Mouse (Mus musculus) cerebellum, adult 18-20 months (tissue): ENCODE results near the gene Stk24.
A peak's percentile ranks its signal among the peaks of the same experiment; 100 is the strongest.

ENCODE experiments used
- DNase-seq, 2 experiments: peaks; one replicate each; pipeline ENCODE4 v3.0.0; 2021

The Stk24 gene

DNA sequence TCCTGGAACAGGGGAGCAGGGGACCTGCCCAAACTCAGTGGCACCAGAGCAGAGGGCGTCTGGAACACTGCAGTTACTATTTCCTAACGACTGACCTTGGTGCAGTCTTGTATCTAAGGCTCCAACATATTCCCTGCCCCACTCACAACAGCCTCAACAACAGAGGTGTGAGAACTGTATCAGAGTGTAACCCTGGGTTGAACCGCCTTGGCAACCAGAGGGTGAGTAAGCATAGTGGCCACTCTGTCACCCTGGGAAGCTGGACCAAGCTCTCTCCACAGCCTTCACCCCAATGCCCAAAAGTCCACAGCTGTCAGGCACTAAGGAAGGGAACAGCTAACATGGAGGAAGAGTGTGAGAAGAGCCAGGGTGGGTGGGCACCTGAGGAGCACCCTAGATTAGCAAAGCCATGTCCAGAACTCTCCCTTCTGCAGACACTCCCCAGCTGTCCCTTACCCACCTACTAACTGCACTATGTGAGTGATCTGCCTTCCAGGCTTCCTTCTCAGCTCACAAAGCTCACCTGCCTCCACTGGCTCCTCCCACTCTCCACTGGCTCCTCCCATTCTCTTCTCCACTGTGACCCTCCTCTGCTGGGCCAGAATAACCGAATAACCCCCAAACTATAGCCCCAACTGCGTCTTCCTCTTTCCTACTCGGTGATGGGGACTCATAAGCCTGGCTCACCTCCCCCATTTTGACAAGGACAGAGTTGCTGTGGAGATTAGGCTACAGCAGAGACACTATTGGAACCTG, 69.3 kb downstream of the Stk24 start:
- no peak for DNase-seq

DNA sequence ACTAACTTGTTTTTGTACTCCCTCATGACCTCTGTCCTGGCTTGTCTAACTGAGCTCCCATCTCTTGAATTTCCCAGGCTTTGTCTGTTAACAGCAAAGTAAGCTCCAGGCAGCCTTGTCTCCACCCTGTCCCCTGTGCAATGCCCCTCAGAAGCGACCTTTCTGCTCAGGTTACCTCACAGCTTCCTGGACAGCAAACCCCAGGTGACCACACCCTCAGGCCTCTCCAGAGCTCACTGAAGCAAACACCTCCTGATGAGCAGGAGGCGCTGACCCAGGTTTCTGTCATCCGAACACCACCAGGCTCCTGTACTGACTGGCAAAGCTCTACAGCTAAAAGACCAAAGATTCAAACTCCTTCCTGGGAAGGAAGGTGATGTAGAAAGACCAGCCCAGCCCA, 69.9 kb downstream of the Stk24 start:
- no peak for DNase-seq

DNA sequence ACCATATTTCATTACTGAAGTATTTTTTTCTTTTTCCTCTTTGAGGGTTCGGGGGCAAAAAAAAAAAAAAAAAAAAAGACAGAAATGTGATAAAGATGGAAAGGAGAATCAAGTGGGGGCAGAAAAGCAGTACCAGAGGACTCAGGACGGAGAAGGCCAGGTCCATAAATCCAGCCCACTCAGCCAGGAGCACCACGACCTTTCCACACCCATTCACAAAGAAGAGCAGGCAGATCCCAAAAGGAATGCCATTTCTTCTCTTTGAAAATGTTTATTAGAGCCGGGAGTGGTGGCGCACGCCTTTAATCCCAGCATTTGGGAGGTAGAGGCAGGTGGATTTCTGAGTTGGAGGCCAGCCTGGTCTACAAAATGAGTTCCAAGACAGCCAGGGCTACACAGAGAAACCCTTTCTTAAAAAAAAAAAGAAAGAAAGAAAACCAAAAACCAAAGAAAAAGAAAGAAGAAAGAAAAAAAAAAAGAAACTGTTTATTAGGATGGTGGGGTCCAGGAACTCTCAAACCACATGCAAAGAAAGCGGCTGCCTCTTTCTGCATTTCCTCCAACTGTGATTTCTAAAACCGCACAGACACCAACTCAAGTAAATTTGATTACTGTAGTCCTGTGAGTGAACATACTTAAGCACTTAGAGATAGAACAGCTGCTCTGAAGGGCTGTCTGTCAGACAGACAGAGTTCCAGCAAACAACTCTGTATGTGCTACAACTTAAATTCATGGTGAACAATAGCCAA, 74.3 kb downstream of the Stk24 start:
- no peak for DNase-seq

GRCm38 (mm10) chr14:121304523-121304922, 75.3 kb downstream of the Stk24 start:
- DNase-seq: no peak

DNA sequence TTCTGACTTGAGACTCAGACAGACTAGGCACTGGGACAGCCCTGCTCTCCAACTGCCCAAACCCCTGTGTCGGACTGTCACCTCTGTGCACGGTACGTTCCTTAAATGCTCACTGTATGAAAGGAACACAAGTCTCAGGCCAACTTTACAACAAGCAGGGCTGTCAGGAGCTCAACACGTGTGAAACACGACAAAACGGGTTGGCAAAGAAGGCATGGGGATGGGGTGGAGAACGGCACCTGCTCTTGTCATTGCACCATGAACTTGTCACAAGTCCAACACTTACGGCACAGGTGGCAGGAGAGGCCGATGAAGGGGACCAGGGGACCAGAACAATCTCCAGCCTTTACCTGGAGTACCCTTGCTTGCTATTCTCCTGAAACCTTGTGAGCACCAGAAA, 80.7 kb downstream of the Stk24 start:
- no peak for DNase-seq

DNA sequence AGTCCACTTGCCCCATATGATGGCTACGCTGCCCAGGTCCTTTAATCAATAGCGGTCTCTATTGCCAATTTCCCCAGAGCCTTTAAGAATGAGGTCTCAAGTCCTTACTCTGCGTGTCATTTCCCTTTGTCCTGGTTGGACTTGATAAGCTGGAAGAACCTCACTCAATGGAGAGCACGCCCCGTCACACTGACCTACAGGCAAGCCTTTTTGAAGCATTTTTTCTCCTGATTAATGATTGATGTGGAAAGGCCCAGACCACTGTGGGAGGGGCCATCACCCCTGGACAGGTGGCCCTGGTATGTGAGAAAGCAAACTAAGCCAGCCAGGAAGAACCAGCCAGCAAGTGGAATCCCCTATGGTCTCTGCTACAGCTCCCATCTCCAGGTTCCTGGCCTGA, 81.3 kb downstream of the Stk24 start:
- DNase-seq: no peak

DNA sequence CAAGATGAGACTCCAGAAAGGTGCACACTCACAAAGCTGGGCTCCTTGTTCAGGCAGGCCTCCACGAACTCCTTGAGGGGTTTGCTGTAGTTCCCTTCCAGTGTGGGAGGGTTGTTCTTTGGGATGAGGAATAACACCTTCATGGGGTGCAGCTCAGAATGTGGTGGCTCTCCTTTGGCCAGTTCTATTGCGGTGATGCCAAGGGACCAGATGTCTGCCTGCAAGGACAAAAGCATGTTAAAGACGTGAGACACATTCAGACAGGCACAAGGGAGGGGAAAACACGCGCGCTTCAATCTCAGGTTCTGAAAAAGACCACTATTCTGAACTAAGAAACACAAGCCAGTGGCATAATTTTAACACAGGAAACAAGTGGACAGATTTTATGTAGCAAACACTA, 82.7 kb downstream of the Stk24 start:
- no peak for DNase-seq

- DNase-seq: no peak
Measured at GRCm38 (mm10) chr14:121294484-121294883, 85.3 kb downstream of the Stk24 start.

DNA sequence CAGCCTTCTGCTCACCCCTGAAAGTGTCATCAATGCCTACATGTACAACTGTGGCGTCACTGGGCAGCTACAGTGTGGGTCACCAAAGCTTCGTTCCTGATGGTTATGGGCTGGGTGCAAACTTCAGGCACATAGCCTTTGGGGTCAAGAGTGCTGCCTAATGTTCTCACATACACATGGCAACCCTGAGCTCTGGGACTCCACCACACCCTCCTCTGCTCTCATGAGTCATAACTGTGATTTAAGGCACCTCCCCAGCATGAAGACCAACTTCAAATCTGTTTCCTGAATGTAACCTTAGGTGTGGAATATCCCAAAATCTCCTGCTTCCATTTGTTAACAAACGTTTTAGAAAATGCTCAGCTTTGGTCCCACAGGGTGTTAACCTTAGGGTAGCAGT, 87.4 kb downstream of the Stk24 start:
- DNase-seq: no peak

GRCm38 (mm10) chr14:121291881-121292280, 87.9 kb downstream of the Stk24 start:
- DNase-seq: no peak

GRCm38 (mm10) chr14:121285379-121286120, 94.3 kb downstream of the Stk24 start:
- no peak for DNase-seq

DNA sequence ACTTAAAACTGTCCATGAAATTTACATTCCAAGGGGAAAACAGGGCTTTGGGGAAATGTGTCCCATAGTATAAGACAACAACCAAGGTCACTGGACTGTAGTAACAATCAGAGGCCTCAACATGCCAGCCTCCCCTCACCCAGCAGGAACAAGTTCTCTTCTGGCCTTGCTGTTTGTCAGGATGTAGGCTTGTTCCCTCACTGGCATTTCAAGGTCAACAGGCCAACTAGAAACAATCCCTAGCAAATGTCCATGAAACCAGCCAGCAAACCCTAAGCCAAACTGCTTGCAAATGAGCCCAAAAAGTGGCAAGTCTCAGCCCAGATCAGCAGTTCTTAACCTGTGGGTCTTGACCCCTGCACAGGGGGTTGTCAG, 98.5 kb downstream of the Stk24 start:
- DNase-seq: no peak

- DNase-seq: no peak
Measured at GRCm38 (mm10) chr14:121280601-121281335, 99.0 kb downstream of the Stk24 start.

GRCm38 (mm10) chr14:121279106-121279505, 100.7 kb downstream of the Stk24 start:
- DNase-seq: peak; percentile 81 to 86

- peak; percentile 22 to 25 for DNase-seq
Measured at GRCm38 (mm10) chr14:121276016-121276415, 103.8 kb downstream of the Stk24 start.

GRCm38 (mm10) chr14:121274985-121275384, 104.8 kb downstream of the Stk24 start:
- no peak for DNase-seq

- no peak for DNase-seq
Measured at GRCm38 (mm10) chr14:121270490-121270889, 109.3 kb downstream of the Stk24 start.

DNA sequence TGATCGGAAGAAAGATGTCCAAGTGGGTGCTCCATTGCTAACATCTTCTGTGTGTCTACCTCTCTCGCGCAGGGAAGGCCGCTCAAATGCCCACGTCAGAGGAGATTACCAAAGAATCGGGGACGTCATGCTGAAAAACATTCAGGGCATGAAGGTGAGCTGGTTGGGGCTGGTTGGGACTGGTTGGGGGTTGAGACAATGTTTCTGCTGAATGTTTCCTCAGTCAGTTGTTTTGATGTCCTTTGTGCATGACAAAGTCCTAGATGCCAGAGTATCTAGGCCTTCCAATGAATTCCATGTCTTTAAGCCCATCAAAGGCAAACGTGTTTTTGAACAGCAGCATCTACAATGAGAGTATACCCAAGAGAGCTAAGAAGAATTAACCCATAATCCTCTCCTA, 112.0 kb downstream of the Stk24 start:
- no peak for DNase-seq

- DNase-seq: no peak
Measured at GRCm38 (mm10) chr14:121264453-121264852, 115.4 kb downstream of the Stk24 start.

GRCm38 (mm10) chr14:121263912-121264311, 115.9 kb downstream of the Stk24 start:
- no peak for DNase-seq

DNA sequence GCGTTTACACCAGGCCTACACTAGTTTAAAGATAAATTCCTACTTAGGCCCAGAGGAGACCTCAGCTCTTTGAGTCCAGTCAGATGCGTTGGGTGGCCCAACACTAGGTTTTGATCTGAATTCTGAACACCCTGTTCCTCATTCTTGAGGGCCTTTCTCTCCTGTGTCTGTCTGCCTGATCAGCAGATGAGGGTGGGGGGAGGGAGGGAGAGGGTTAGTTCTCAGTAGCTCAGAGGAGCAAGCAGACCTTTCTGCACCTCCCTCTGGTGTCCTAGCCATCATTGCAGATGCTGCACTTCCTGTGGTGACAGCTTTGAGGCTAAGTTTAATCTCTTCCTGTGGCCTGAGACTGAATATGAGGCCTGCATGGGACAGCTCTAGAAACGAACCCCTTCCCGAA, 117.2 kb downstream of the Stk24 start:
- no peak for DNase-seq

- DNase-seq: no peak
Measured at GRCm38 (mm10) chr14:121261229-121261879, 118.5 kb downstream of the Stk24 start.

GRCm38 (mm10) chr14:121259789-121260188, 120.0 kb downstream of the Stk24 start:
- DNase-seq: peak; percentile 42 to 47
